Mouse (Mus musculus): ENCODE results near the gene Ppp4r3a. TPM values are rescaled to one million over a fixed set of nuclear protein-coding genes. Genes with fewer than 3 reads are reported as not detected.

The Ppp4r3a gene
- polyA plus RNA-seq, 1 experiment from 2014 or later, result 33.0 TPM

- whole genome bisulfite sequencing, result 59% methylated on average over 3 of the region's 3 CpGs
- no peaks in the 10 kb centered on the region for H3K9me3 ChIP-seq (ENCODE audit: control insufficient read depth, low read length)
- H3K27me3 ChIP-seq (ENCODE audit: control insufficient read depth, insufficient read depth, low read length), result no peaks in the 10 kb centered on the region
- no peak for ATAC-seq (ENCODE audit: low FRiP score, low TSS enrichment)
- no peaks in the 10 kb centered on the region for H3K36me3 ChIP-seq (ENCODE audit: control insufficient read depth, insufficient read depth, low read length)
- H3K4me3 ChIP-seq (replicated peaks; ENCODE audit: low read depth, low read length), result no peak overlapping the region
- H3K9ac ChIP-seq (replicated peaks; ENCODE audit: low read length), result no peak overlapping the region
- no peak overlapping the region for H3K27ac ChIP-seq (replicated peaks; ENCODE audit: low read depth, low read length)
- DNase-seq, result no peak
- H3K4me1 ChIP-seq (ENCODE audit: control insufficient read depth, insufficient read depth, low read length), result peaks cover 61% of the 10 kb centered on the region
- H3K4me2 ChIP-seq (ENCODE audit: low read length), result no peak overlapping the region
These were observed 89.1 kb downstream of the Ppp4r3a start for GRCm38 (mm10) chr12:100994140-100995015.

DNA sequence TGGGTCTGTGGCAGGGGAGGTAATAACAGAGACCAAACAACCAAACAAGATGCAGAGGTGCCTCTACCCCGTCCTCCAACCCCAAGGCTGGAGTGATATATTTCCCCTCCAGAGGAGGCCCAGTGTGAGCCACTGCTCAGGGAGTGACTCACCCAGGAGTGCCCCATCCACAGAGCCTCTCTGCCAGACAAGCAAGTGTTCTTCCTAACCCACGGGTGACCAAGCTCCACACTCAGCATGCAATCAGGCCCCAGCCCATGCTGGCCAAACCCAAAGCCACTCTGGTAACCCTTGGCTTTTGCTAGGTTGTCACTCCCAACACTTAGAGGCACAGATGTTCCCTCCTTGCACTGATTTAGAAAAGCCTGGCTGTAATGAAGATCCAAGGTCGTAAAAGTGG lies 90.4 kb downstream of the Ppp4r3a start:
- no peak overlapping the region for H3K27ac ChIP-seq (replicated peaks; ENCODE audit: low read depth, low read length)
- peaks cover 61% of the 10 kb centered on the region for H3K4me1 ChIP-seq (ENCODE audit: control insufficient read depth, insufficient read depth, low read length)
- WGBS, result 89% methylated on average over 3 of the region's 3 CpGs
- H3K4me3 ChIP-seq (replicated peaks; ENCODE audit: low read depth, low read length), result no peak overlapping the region
- no peak for DNase-seq
- ATAC-seq (ENCODE audit: low FRiP score, low TSS enrichment), result no peak
- H3K4me2 ChIP-seq (ENCODE audit: low read length), result no peak overlapping the region
- no peak overlapping the region for H3K9ac ChIP-seq (replicated peaks; ENCODE audit: low read length)
- H3K36me3 ChIP-seq (ENCODE audit: control insufficient read depth, insufficient read depth, low read length), result no peaks in the 10 kb centered on the region
- H3K27me3 ChIP-seq (ENCODE audit: control insufficient read depth, insufficient read depth, low read length), result no peaks in the 10 kb centered on the region
- H3K9me3 ChIP-seq (ENCODE audit: control insufficient read depth, low read length), result no peaks in the 10 kb centered on the region

GRCm38 (mm10) chr12:100992505-100992904 lies 91.0 kb downstream of the Ppp4r3a start:
- no peaks in the 10 kb centered on the region for H3K27me3 ChIP-seq (ENCODE audit: control insufficient read depth, insufficient read depth, low read length)
- H3K9ac ChIP-seq (replicated peaks; ENCODE audit: low read length), result no peak overlapping the region
- WGBS, result 84% methylated on average over 7 of the region's 7 CpGs
- no peak overlapping the region for H3K4me2 ChIP-seq (ENCODE audit: low read length)
- DNase-seq (no peak), ATAC-seq (ENCODE audit: low FRiP score, low TSS enrichment) (no peak)
- H3K9me3 ChIP-seq (ENCODE audit: control insufficient read depth, low read length), result no peaks in the 10 kb centered on the region
- no peak overlapping the region for H3K4me3 ChIP-seq (replicated peaks; ENCODE audit: low read depth, low read length)
- H3K27ac ChIP-seq (replicated peaks; ENCODE audit: low read depth, low read length), result no peak overlapping the region
- peaks cover 60% of the 10 kb centered on the region for H3K4me1 ChIP-seq (ENCODE audit: control insufficient read depth, insufficient read depth, low read length)
- H3K36me3 ChIP-seq (ENCODE audit: control insufficient read depth, insufficient read depth, low read length), result no peaks in the 10 kb centered on the region

- WGBS, result 75% methylated on average over 3 of the region's 3 CpGs
- Histone ChIP-seq H3K9ac (replicated peaks; ENCODE audit: low read length) (no peak overlapping the region), H3K4me1 (ENCODE audit: control insufficient read depth, insufficient read depth, low read length) (peaks cover 51% of the 10 kb centered on the region), H3K9me3 (ENCODE audit: control insufficient read depth, low read length) (no peaks in the 10 kb centered on the region), H3K27me3 (ENCODE audit: control insufficient read depth, insufficient read depth, low read length) (no peaks in the 10 kb centered on the region), H3K36me3 (ENCODE audit: control insufficient read depth, insufficient read depth, low read length) (no peaks in the 10 kb centered on the region), H3K27ac (replicated peaks; ENCODE audit: low read depth, low read length) (peak overlapping the region; percentile 66; the same call in 1 of the 2 replicates), H3K4me2 (ENCODE audit: low read length) (no peak overlapping the region), H3K4me3 (replicated peaks; ENCODE audit: low read depth, low read length) (no peak overlapping the region)
- no peak for DNase-seq
- ATAC-seq (ENCODE audit: low FRiP score, low TSS enrichment), result no peak
These were observed 92.4 kb downstream of the Ppp4r3a start for GRCm38 (mm10) chr12:100991119-100991518.

DNA sequence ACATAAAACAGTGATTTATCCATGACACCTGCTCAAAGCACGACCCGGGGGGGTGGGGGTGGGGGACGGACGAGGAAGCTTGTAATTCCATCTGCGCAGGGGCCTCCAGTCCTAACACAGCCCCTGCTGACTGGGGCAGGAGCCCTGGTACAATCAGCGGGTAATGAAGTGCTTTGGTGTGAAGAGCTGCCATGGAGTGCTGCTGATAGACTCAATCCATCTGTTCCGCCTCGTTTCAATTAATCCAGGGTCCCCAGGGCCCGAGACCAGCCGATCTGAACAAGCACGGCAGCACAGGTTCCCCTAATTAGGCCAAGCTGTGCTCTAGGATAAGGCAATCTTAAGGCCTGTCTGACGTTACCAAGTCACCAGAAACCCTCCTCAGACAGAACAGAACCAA lies 93.2 kb downstream of the Ppp4r3a start:
- DNase-seq (peak; percentile 85), ATAC-seq (ENCODE audit: low FRiP score, low TSS enrichment) (peak; percentile 76)
- H3K9me3 ChIP-seq (ENCODE audit: control insufficient read depth, low read length), result no peaks in the 10 kb centered on the region
- no peak overlapping the region for H3K9ac ChIP-seq (replicated peaks; ENCODE audit: low read length)
- H3K4me2 ChIP-seq (ENCODE audit: low read length), result peak overlapping the region; percentile 15
- H3K4me1 ChIP-seq (ENCODE audit: control insufficient read depth, insufficient read depth, low read length), result peaks cover 43% of the 10 kb centered on the region
- H3K36me3 ChIP-seq (ENCODE audit: control insufficient read depth, insufficient read depth, low read length), result no peaks in the 10 kb centered on the region
- 6% methylated on average over 12 of the region's 12 CpGs for WGBS
- H3K27ac ChIP-seq (replicated peaks; ENCODE audit: low read depth, low read length), result peak overlapping the region; percentile 66
- no peaks in the 10 kb centered on the region for H3K27me3 ChIP-seq (ENCODE audit: control insufficient read depth, insufficient read depth, low read length)
- no peak overlapping the region for H3K4me3 ChIP-seq (replicated peaks; ENCODE audit: low read depth, low read length)

DNA sequence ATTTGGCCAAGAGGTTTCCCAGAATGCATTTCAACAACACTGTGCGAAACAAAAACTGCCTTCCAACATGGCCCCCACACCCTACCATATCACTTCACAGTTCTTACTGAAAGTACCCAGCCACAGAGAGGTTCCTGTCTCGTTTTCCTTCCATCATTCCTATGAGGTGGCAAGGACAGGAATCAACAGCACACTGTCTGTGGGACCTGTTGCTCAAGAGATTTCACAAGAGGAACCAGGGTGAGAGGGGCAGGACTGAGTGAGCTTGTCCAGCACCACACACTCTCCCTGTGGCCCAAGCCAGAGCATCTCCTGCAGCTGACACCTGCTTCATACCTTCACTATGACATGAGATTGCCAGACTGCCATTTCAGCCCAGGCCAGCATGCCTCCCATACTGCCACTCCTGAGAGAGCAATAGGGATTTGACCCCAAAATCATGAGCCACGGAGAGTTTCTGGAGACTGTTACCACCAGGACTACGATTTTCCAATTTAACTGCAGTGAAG lies 93.7 kb downstream of the Ppp4r3a start:
- H3K36me3 ChIP-seq (ENCODE audit: control insufficient read depth, insufficient read depth, low read length), result no peaks in the 10 kb centered on the region
- peak overlapping the region; percentile 66 for H3K27ac ChIP-seq (replicated peaks; ENCODE audit: low read depth, low read length)
- 51% methylated on average over 4 of the region's 4 CpGs for WGBS
- no peak overlapping the region for H3K9ac ChIP-seq (replicated peaks; ENCODE audit: low read length)
- H3K4me2 ChIP-seq (ENCODE audit: low read length), result peak overlapping the region; percentile 15
- H3K9me3 ChIP-seq (ENCODE audit: control insufficient read depth, low read length), result no peaks in the 10 kb centered on the region
- H3K4me3 ChIP-seq (replicated peaks; ENCODE audit: low read depth, low read length), result no peak overlapping the region
- no peaks in the 10 kb centered on the region for H3K27me3 ChIP-seq (ENCODE audit: control insufficient read depth, insufficient read depth, low read length)
- DNase-seq (no peak), ATAC-seq (ENCODE audit: low FRiP score, low TSS enrichment) (peak; percentile 7; the same call in 1 of the 2 replicates)
- H3K4me1 ChIP-seq (ENCODE audit: control insufficient read depth, insufficient read depth, low read length), result peaks cover 38% of the 10 kb centered on the region

MicroRNAs encoded within 50 kb of the gene (microRNA counts, 519-probe panel; counts per million panel counts)
- microRNA mmu-miR-1190, result not detected

Small RNA genes lying within 50 kb of the gene (microRNA-seq; reads per million reads assigned to microRNA genes)
- gene Mir1190, result not detected

Other genes starting within 250 kb of the Ppp4r3a start
- gene Gpr68, start 175.5 kb downstream of the Ppp4r3a start, polyA plus RNA-seq (2014; fragmentation: Nextera tagmentation; extraction: Ambion mirVana), result 2.1 and 2.8 TPM in 2 replicates
- 14.0 and 16.7 TPM in 2 replicates for gene Ccdc88c, start 54.6 kb downstream of the Ppp4r3a start, polyA plus RNA-seq (2014; fragmentation: Nextera tagmentation; extraction: Ambion mirVana)

Data from midbrain, embryonic 14.5 days (tissue).